Mouse (Mus musculus): ENCODE measurements around the gene Trim67. TPM values are rescaled to one million over a fixed set of nuclear protein-coding genes. Genes with fewer than 3 reads are reported as not detected.
A peak's percentile ranks its signal among the peaks of the same experiment; 100 is the strongest.
"Not testable (repeated sequence)": the region's sequence is repeated elsewhere in the genome, so short reads cannot be mapped to it uniquely, and the experiment has no call there.

Trim67 gene
- total RNA-seq, 1 experiment from 2014 or later = not detected

DNA sequence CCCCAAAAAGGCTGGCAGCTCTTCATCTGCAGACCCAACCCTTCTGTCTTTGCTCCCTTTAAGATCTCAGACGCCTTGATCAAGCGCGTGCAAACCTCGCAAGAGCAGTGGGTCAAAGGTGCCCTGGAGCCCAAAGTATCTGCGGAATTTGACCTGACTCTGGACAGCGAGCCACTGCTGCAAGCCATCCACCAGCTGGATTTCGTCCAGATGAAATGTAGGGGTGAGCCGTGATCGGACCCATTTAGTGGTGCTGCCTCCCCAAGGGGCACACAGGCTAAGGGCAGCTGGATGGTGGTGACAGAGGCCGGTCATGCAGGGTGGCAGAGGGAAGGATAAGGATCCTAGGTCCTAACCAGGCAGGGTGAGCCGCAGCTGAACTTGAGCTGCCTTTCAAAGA lies 27.2 kb downstream of the Trim67 start:
- no peak for ATAC-seq (replicated peaks in 1 of 2; ENCODE audit: insufficient read depth in 1 of 2, low FRiP score in 2 of 2, low TSS enrichment in 1 of 2, low read depth in 1 of 2, poor library complexity in 2 of 2, severe bottlenecking in 2 of 2)

- no peak for ATAC-seq (replicated peaks in 1 of 2; ENCODE audit: insufficient read depth in 1 of 2, low FRiP score in 2 of 2, low TSS enrichment in 1 of 2, low read depth in 1 of 2, poor library complexity in 2 of 2, severe bottlenecking in 2 of 2)
These were observed 30.6 kb downstream of the Trim67 start for GRCm38 (mm10) chr8:124823497-124823896.

GRCm38 (mm10) chr8:124826658-124827057 lies 33.8 kb downstream of the Trim67 start:
- ATAC-seq (replicated peaks in 1 of 2; ENCODE audit: insufficient read depth in 1 of 2, low FRiP score in 2 of 2, low TSS enrichment in 1 of 2, low read depth in 1 of 2, poor library complexity in 2 of 2, severe bottlenecking in 2 of 2) = no peak; a peak in 1 of 4 replicates

DNA sequence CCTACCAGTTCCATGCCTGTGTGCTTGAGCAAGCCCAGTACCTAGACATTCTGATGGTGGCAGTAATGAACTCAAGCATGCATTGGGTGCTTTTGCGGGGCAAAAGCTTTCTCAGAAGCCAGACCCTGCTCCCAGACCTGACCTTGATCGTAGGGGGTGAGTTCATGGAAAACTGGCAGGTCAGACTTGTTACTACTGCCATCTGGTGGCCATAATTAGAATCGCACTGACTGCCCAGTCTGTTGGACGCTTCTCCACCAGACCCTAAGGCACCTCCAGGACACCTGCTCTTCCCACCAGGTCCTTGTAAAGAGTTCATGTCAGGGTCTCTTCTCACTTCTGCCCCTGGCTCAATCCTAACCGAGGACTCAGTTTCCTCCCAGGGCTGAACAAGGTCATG lies 34.5 kb downstream of the Trim67 start:
- ATAC-seq (replicated peaks in 1 of 2; ENCODE audit: insufficient read depth in 1 of 2, low FRiP score in 2 of 2, low TSS enrichment in 1 of 2, low read depth in 1 of 2, poor library complexity in 2 of 2, severe bottlenecking in 2 of 2) = peak; percentile 54 to 56; a peak in 2 of 4 replicates

GRCm38 (mm10) chr8:124828561-124829240 lies 35.8 kb downstream of the Trim67 start:
- ATAC-seq (replicated peaks in 1 of 2; ENCODE audit: insufficient read depth in 1 of 2, low FRiP score in 2 of 2, low TSS enrichment in 1 of 2, low read depth in 1 of 2, poor library complexity in 2 of 2, severe bottlenecking in 2 of 2) = no peak

DNA sequence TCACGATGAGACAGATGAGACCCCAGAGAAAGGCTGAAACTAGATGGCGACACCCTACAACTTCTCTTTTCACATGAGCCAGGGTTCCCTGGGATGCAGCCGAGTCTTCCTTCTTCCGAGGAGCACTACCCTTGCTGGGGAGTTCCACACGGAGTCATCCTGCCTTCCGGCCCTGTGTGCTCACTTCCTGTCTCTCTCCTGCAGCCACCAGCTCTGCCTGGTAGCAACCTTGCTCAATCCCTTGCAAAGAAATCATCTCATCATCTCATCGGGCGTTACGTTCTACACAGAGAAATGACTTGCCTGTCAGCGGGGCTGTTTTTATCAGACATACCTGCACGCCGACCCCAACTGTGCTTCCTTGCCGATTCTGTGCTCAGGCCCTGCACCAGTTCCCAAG lies 37.2 kb downstream of the Trim67 start:
- ATAC-seq (replicated peaks in 1 of 2; ENCODE audit: insufficient read depth in 1 of 2, low FRiP score in 2 of 2, low TSS enrichment in 1 of 2, low read depth in 1 of 2, poor library complexity in 2 of 2, severe bottlenecking in 2 of 2) = peak in 1 of 2 experiments; percentile 52; a peak in 2 of 4 replicates

DNA sequence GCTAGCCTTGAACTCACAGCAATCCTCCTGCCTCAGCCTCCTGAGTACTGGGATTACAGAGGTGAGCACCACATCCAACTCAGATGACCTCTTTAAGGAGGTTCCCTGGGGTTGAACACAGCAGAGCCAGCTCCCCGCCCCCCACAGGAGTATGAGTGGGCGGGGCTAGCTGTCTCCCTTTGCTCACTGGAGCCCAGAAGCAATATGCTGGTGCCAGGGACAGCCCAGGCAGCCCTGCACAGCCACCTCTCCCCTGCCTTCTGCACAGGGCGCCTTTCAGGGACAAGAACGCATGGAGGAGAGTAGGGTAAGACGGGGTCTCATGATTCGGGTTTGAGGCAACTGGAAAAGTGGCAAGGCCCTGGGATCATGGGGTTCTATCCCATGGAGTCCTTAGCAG lies 38.6 kb downstream of the Trim67 start:
- ATAC-seq (replicated peaks in 1 of 2; ENCODE audit: insufficient read depth in 1 of 2, low FRiP score in 2 of 2, low TSS enrichment in 1 of 2, low read depth in 1 of 2, poor library complexity in 2 of 2, severe bottlenecking in 2 of 2) = no peak

DNA sequence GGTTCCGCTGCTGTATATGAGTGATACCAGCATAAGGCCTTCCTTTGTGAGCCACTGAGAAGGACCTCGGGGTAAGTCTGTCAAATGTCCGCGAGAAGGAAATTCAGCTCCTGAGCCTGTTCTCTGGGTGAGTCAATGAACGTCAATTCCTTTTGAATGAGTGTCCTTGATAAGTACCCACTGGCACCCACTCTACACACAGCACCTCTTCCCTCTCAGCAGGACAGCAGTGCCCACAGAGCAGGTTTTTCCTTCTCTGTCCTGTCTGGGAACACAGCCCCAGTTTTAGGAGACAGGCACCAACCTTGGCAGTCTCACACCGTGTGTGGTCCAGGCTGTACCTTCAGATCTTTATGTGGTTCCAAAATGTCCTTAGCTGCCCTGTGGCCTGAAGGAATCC lies 39.0 kb downstream of the Trim67 start:
- no peak for ATAC-seq (replicated peaks in 1 of 2; ENCODE audit: insufficient read depth in 1 of 2, low FRiP score in 2 of 2, low TSS enrichment in 1 of 2, low read depth in 1 of 2, poor library complexity in 2 of 2, severe bottlenecking in 2 of 2)

- no peak for ATAC-seq (replicated peaks in 1 of 2; ENCODE audit: insufficient read depth in 1 of 2, low FRiP score in 2 of 2, low TSS enrichment in 1 of 2, low read depth in 1 of 2, poor library complexity in 2 of 2, severe bottlenecking in 2 of 2)
These were observed 40.7 kb downstream of the Trim67 start for GRCm38 (mm10) chr8:124833430-124834205.

DNA sequence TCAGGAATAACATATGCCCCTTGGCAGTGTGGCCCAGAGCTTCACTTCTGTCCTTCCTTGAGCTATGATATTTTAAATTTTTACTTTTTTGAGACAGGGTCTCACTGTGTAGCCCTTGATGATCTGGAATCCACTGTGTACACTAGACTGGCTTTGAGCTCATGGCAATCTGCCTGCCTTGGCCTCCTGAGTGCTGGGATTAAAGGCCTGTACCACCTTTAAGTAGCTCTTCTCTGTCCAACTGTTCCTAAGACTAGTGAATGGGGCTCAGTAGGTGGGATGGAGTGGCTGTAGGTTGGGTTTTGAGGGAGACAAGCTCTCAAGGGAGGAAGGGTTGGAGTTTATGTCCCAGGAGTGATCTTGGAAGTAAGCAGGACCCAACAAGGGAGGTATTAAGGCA lies 43.0 kb downstream of the Trim67 start:
- no peak for ATAC-seq (replicated peaks in 1 of 2; ENCODE audit: insufficient read depth in 1 of 2, low FRiP score in 2 of 2, low TSS enrichment in 1 of 2, low read depth in 1 of 2, poor library complexity in 2 of 2, severe bottlenecking in 2 of 2)

GRCm38 (mm10) chr8:124836273-124836672 lies 43.4 kb downstream of the Trim67 start:
- no peak for ATAC-seq (replicated peaks in 1 of 2; ENCODE audit: insufficient read depth in 1 of 2, low FRiP score in 2 of 2, low TSS enrichment in 1 of 2, low read depth in 1 of 2, poor library complexity in 2 of 2, severe bottlenecking in 2 of 2)

- ATAC-seq (replicated peaks in 1 of 2; ENCODE audit: insufficient read depth in 1 of 2, low FRiP score in 2 of 2, low TSS enrichment in 1 of 2, low read depth in 1 of 2, poor library complexity in 2 of 2, severe bottlenecking in 2 of 2) = no peak
These were observed 44.0 kb downstream of the Trim67 start for GRCm38 (mm10) chr8:124836907-124837306.

- ATAC-seq (replicated peaks in 1 of 2; ENCODE audit: insufficient read depth in 1 of 2, low FRiP score in 2 of 2, low TSS enrichment in 1 of 2, low read depth in 1 of 2, poor library complexity in 2 of 2, severe bottlenecking in 2 of 2) = no peak
These were observed 45.1 kb downstream of the Trim67 start for GRCm38 (mm10) chr8:124837956-124838355.

DNA sequence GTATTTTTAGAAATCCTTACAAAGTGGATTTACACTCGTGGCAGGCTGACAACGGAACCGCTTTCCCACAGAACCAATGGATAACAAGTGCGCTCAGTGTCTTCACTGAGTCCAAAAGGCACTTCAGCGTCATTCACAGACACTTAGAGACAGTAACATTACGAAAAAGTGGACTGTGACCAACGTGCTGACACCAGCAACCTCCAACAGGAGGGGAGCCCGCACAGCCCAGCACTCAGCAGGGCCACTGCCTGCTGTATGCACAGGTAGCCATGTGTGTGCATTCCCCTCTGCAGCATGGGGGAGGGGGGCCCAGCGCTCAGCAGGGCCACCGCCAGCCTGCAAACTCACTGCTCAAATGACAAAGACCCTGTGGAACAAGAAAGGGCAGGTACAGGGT lies 46.5 kb downstream of the Trim67 start:
- ATAC-seq (replicated peaks in 1 of 2; ENCODE audit: insufficient read depth in 1 of 2, low FRiP score in 2 of 2, low TSS enrichment in 1 of 2, low read depth in 1 of 2, poor library complexity in 2 of 2, severe bottlenecking in 2 of 2) = no peak

DNA sequence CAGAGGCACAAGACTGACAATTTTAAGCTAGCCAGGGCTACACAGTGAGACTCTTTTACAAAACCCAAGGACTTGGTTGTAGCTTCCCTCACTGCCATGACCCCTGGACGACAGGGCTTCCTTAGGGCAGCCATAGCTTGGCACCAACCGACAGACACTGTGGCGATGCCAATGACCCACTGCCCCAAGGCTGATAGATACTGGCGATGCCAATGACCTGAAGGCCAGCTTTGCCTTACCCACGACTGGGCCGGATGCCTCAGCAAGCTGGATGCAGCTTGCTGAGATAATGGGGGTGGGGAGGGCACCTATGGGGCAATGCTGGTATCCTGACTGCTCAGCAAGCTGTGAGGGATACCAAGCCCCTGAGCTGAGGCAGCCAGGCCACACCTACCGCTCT lies 48.0 kb downstream of the Trim67 start:
- ATAC-seq (replicated peaks in 1 of 2; ENCODE audit: insufficient read depth in 1 of 2, low FRiP score in 2 of 2, low TSS enrichment in 1 of 2, low read depth in 1 of 2, poor library complexity in 2 of 2, severe bottlenecking in 2 of 2) = no peak

DNA sequence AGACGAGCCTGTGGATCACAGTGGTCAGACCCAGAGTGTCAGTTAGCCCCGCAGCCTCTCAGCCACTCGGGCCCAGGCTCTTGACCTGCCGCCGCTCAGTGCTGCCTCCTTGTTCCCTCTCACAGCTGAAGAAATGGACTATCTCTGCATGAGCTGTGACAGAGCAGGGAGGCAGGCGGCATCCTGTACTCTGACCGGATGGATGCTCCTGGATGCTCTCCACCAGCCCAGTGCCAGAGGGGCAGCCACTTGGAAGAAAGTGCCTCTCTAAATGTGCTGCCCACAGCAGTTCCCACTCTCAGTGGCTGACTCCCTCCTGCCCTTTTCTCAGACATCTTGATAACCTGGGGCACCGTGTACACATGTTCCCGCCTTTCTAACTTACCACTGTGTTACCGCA lies 48.9 kb downstream of the Trim67 start:
- no peak for ATAC-seq (replicated peaks in 1 of 2; ENCODE audit: insufficient read depth in 1 of 2, low FRiP score in 2 of 2, low TSS enrichment in 1 of 2, low read depth in 1 of 2, poor library complexity in 2 of 2, severe bottlenecking in 2 of 2)

GRCm38 (mm10) chr8:124842929-124843328 lies 50.0 kb downstream of the Trim67 start:
- not testable (repeated sequence) for ATAC-seq (replicated peaks in 1 of 2; ENCODE audit: insufficient read depth in 1 of 2, low FRiP score in 2 of 2, low TSS enrichment in 1 of 2, low read depth in 1 of 2, poor library complexity in 2 of 2, severe bottlenecking in 2 of 2)

DNA sequence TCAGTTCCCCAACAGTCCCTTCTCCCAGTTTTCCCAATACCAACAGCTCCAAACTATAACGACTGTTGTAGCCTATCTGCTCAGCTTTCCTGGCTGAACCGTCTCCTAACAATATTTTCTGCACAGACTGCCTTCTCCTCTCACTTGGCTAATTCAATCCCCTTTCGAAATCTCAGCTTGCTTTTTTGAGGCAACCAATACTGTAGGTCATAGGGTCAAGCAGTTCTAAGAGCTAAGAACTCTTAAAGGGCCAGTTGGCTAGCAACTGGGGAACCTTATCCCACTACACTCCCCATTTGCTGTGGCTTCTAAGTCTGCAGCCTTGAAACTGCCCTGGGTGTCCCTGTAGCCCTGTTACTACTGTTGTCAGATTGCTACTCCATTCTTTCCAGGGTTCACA lies 52.2 kb downstream of the Trim67 start:
- ATAC-seq (replicated peaks in 1 of 2; ENCODE audit: insufficient read depth in 1 of 2, low FRiP score in 2 of 2, low TSS enrichment in 1 of 2, low read depth in 1 of 2, poor library complexity in 2 of 2, severe bottlenecking in 2 of 2) = no peak

DNA sequence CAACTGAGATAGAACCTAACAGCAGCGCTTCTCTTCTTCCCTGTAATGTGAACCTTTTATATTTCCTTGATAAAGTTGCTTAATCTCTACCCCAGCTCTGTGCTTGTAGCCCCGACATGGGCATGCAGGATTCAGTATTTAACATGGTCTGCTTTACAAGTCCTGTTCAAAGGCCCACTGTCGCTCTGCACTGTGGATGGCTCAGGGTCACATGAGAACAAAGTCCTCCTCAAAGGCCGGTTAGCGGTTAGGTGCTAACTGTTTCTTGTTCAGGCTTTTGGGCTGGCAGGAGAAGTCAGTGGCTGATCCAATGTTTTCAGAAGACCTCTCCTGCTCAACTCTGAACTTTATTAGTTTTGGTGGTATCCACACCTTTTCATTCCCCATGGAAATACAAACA lies 52.7 kb downstream of the Trim67 start:
- no peak for ATAC-seq (replicated peaks in 1 of 2; ENCODE audit: insufficient read depth in 1 of 2, low FRiP score in 2 of 2, low TSS enrichment in 1 of 2, low read depth in 1 of 2, poor library complexity in 2 of 2, severe bottlenecking in 2 of 2)
